Mouse (Mus musculus) kidney, embryonic 15.5 days (tissue): Measurements from ENCODE around the gene U2af2. TPM values are rescaled to one million over a fixed set of nuclear protein-coding genes. Genes with fewer than 3 reads are reported as not detected.
"Not testable (repeated sequence)": the region's sequence is repeated elsewhere in the genome, so short reads cannot be mapped to it uniquely, and the experiment has no call there.

Experiments used
- ATAC-seq: fragments of 200-750 bp; cut with Nextera tagmentation; replicated peaks from 2 replicates; pipeline ENCODE4 v1.8.0; 2017; ENCODE audit warnings: moderate TSS enrichment; ENCODE audit not compliant: low FRiP score
- H3K27ac ChIP-seq: fragments of 300-500 bp; sonication (generic); 2 replicates; pipeline ENCODE4 v1.5.1; 2015; ENCODE audit warnings: mild to moderate bottlenecking, inconsistent platforms
- H3K27me3 ChIP-seq: fragments of 300-500 bp; sonication (generic); 2 replicates; pipeline ENCODE4 v1.6.1; 2015; ENCODE audit warnings: inconsistent platforms
- H3K36me3 ChIP-seq: fragments of 300-500 bp; sonication (generic); 2 replicates; pipeline ENCODE4 v1.6.1; 2015; ENCODE audit warnings: inconsistent platforms
- H3K4me1 ChIP-seq: fragments of 300-500 bp; sonication (generic); 2 replicates; pipeline ENCODE4 v1.6.1; 2015; ENCODE audit warnings: inconsistent platforms
- H3K4me2 ChIP-seq: fragments of 300-500 bp; sonication (generic); 2 replicates; pipeline ENCODE4 v1.6.1; 2015; ENCODE audit warnings: moderate library complexity, mild to moderate bottlenecking, inconsistent platforms
- H3K4me3 ChIP-seq: fragments of 300-500 bp; sonication (generic); replicated peaks from 2 replicates; pipeline ENCODE4 v1.5.1; 2015; ENCODE audit warnings: mild to moderate bottlenecking, inconsistent platforms
- H3K9ac ChIP-seq: fragments of 300-500 bp; sonication (generic); 2 replicates; pipeline ENCODE4 v1.6.1; 2015; ENCODE audit warnings: mild to moderate bottlenecking, inconsistent platforms
- H3K9me3 ChIP-seq: fragments of 300-500 bp; sonication (generic); replicated peaks from 2 replicates; pipeline ENCODE4 v1.6.1; 2016; ENCODE audit warnings: inconsistent platforms
- WGBS: fragments of 180-500 bp; shearing (Covaris S2); methylation state at CpG from one replicate; pipeline ENCODE4 v1.1.7; 2015; ENCODE audit warnings: mixed read lengths; 5-methylcytosine and 5-hydroxymethylcytosine counted together
- polyA plus RNA-seq: library from polyadenylated mRNA; unstranded; fragments of >200 nt; fragmentation: Nextera tagmentation; extraction: Ambion mirVana; gene quantifications from 2 replicates; pipeline ENCODE4 v1.2.1, GENCODE M21; 2015

U2af2 gene
- 145 and 152 TPM in 2 replicates for polyA plus RNA-seq

GRCm38 (mm10) chr7:5061774-5062359 is at the start of gene U2af2:
Gene U2af2, plus strand, starts transcription at chr7:5062143.
- peak within 1 kb of the TSS; percentile 92 for H3K4me2 ChIP-seq
- H3K4me1 ChIP-seq = peaks cover 63% of the 10 kb centered on the region
- peak within 1 kb of the TSS; percentile 78 for H3K4me3 ChIP-seq
- no peaks in the 10 kb centered on the region for H3K9me3 ChIP-seq
- H3K27me3 ChIP-seq = peaks cover 16% of the 10 kb centered on the region
- under 1% methylated on average over 64 of the region's 65 CpGs for WGBS
- ATAC-seq = peak; percentile 85
- H3K27ac ChIP-seq = peak within 1 kb of the TSS; percentile 100
- H3K9ac ChIP-seq = peak within 1 kb of the TSS; percentile 96
- H3K36me3 ChIP-seq = peaks cover 18% of the 10 kb centered on the region

- Histone ChIP-seq H3K9ac (no peak overlapping the region), H3K4me1 (peaks cover 15% of the 10 kb centered on the region), H3K9me3 (no peaks in the 10 kb centered on the region), H3K27me3 (no peaks in the 10 kb centered on the region), H3K4me3 (peak overlapping the region; percentile 76), H3K27ac (no peak overlapping the region), H3K4me2 (peak overlapping the region; percentile 64), H3K36me3 (peaks cover 63% of the 10 kb centered on the region)
- WGBS = 91% methylated on average over 27 of the region's 27 CpGs
- ATAC-seq = no peak
These were observed 49.0 kb upstream of the U2af2 start for GRCm38 (mm10) chr7:5012681-5013513.

GRCm38 (mm10) chr7:5014251-5015117 is 47.5 kb upstream of the U2af2 start, which contains the start of the genes Zfp524 and Fiz1:
Gene Zfp524, plus strand, starts transcription at chr7:5014415.
Gene Fiz1, minus strand, starts transcription at chr7:5014697.
- Histone ChIP-seq H3K27ac (peak within 1 kb of the TSS; percentile 99), H3K4me1 (peaks cover 25% of the 10 kb centered on the region), H3K4me2 (peak within 1 kb of the TSS; percentile 64), H3K9me3 (no peaks in the 10 kb centered on the region), H3K27me3 (no peaks in the 10 kb centered on the region), H3K4me3 (peak within 1 kb of the TSS; percentile 76), H3K36me3 (peaks cover 51% of the 10 kb centered on the region), H3K9ac (peak within 1 kb of the TSS; percentile 88)
- WGBS = 0% methylated on average over 42 of the region's 42 CpGs
- peak; percentile 82 for ATAC-seq

- H3K27me3 ChIP-seq = no peaks in the 10 kb centered on the region
- WGBS = under 1% methylated on average over 67 of the region's 76 CpGs
- peak; percentile 82 for ATAC-seq
- H3K9me3 ChIP-seq = no peaks in the 10 kb centered on the region
- peak within 1 kb of the TSS; percentile 64 for H3K4me2 ChIP-seq
- H3K4me3 ChIP-seq = peak within 1 kb of the TSS; percentile 76
- peak within 1 kb of the TSS; percentile 99 for H3K27ac ChIP-seq
- peaks cover 42% of the 10 kb centered on the region for H3K36me3 ChIP-seq
- H3K4me1 ChIP-seq = peaks cover 27% of the 10 kb centered on the region
- peak within 1 kb of the TSS; percentile 88 for H3K9ac ChIP-seq
These were observed 46.6 kb upstream of the U2af2 start, which contains the start of gene Gm44973 for GRCm38 (mm10) chr7:5015118-5016001. Gene Gm44973, plus strand, starts transcription at chr7:5015496.

- H3K9me3 ChIP-seq = no peaks in the 10 kb centered on the region
- peaks cover 35% of the 10 kb centered on the region for H3K36me3 ChIP-seq
- peak overlapping the region; percentile 99 for H3K27ac ChIP-seq
- H3K4me2 ChIP-seq = peak overlapping the region; percentile 64
- no peaks in the 10 kb centered on the region for H3K27me3 ChIP-seq
- peak overlapping the region; percentile 64 for H3K9ac ChIP-seq
- 48% methylated on average over 3 of the region's 3 CpGs for WGBS
- H3K4me1 ChIP-seq = peaks cover 30% of the 10 kb centered on the region
- H3K4me3 ChIP-seq = peak overlapping the region; percentile 76
- no peak for ATAC-seq
These were observed 45.9 kb upstream of the U2af2 start for GRCm38 (mm10) chr7:5016057-5016456.

- Histone ChIP-seq H3K4me3 (no peak overlapping the region), H3K36me3 (peaks cover 30% of the 10 kb centered on the region), H3K4me1 (peaks cover 37% of the 10 kb centered on the region), H3K4me2 (no peak overlapping the region), H3K27me3 (no peaks in the 10 kb centered on the region), H3K27ac (no peak overlapping the region), H3K9ac (no peak overlapping the region), H3K9me3 (no peaks in the 10 kb centered on the region)
- 94% methylated on average over 2 of the region's 2 CpGs for WGBS
- no peak for ATAC-seq
These were observed 45.0 kb upstream of the U2af2 start for GRCm38 (mm10) chr7:5016920-5017319.

GRCm38 (mm10) chr7:5017352-5017751 is 44.6 kb upstream of the U2af2 start:
- Histone ChIP-seq H3K4me2 (no peak overlapping the region), H3K27ac (no peak overlapping the region), H3K9me3 (no peaks in the 10 kb centered on the region), H3K36me3 (peaks cover 30% of the 10 kb centered on the region), H3K27me3 (no peaks in the 10 kb centered on the region), H3K4me3 (no peak overlapping the region), H3K4me1 (peaks cover 37% of the 10 kb centered on the region), H3K9ac (no peak overlapping the region)
- WGBS = 90% methylated on average over 16 of the region's 16 CpGs
- no peak for ATAC-seq

- Histone ChIP-seq H3K9ac (no peak overlapping the region), H3K9me3 (no peaks in the 10 kb centered on the region), H3K4me2 (no peak overlapping the region), H3K36me3 (peaks cover 30% of the 10 kb centered on the region), H3K4me1 (peaks cover 37% of the 10 kb centered on the region), H3K27ac (no peak overlapping the region), H3K27me3 (no peaks in the 10 kb centered on the region), H3K4me3 (no peak overlapping the region)
- WGBS = 97% methylated on average over 21 of the region's 21 CpGs
- ATAC-seq = no peak
These were observed 44.0 kb upstream of the U2af2 start for GRCm38 (mm10) chr7:5017931-5018330.

- ATAC-seq, H3K27me3 ChIP-seq, H3K9me3 ChIP-seq: not testable (repeated sequence)
- peak overlapping the region; percentile 97 for H3K27ac ChIP-seq
- H3K36me3 ChIP-seq = peaks cover 44% of the 10 kb centered on the region
- H3K4me3 ChIP-seq = peak overlapping the region; percentile 66
- H3K4me1 ChIP-seq = peaks cover 30% of the 10 kb centered on the region
- WGBS = 28% methylated on average over 8 of the region's 8 CpGs
- H3K9ac ChIP-seq = peak overlapping the region; percentile 51
- H3K4me2 ChIP-seq = peak overlapping the region; percentile 67
These were observed 42.4 kb upstream of the U2af2 start for GRCm38 (mm10) chr7:5019576-5019975.

GRCm38 (mm10) chr7:5020000-5020681 is 41.8 kb upstream of the U2af2 start, which contains the start of the genes Zfp865 and Ccdc106:
Gene Zfp865, plus strand, starts transcription at chr7:5020376.
Gene Ccdc106, plus strand, starts transcription at chr7:5020553.
- Histone ChIP-seq H3K4me1 (peaks cover 30% of the 10 kb centered on the region), H3K27ac (peak within 1 kb of the TSS; percentile 97), H3K36me3 (peaks cover 49% of the 10 kb centered on the region), H3K9me3 (no peaks in the 10 kb centered on the region), H3K27me3 (no peaks in the 10 kb centered on the region), H3K9ac (peak within 1 kb of the TSS; percentile 81), H3K4me3 (peak within 1 kb of the TSS; percentile 66), H3K4me2 (peak within 1 kb of the TSS; percentile 67)
- under 1% methylated on average over 29 of the region's 49 CpGs for WGBS
- peak; percentile 91 for ATAC-seq
